Mouse (Mus musculus) myocyte (in vitro differentiated cells): ENCODE results near the gene Sap30l. TPM values are rescaled to one million over a fixed set of nuclear protein-coding genes. Genes with fewer than 3 reads are reported as not detected.

Experiments
- H3K27me3 ChIP-seq: one replicate; pipeline ENCODE4 v1.6.1; 2011; ENCODE audit not compliant: control insufficient read depth, insufficient read depth, insufficient read length
- H3K36me3 ChIP-seq: one replicate; pipeline ENCODE4 v1.6.1; 2011; ENCODE audit not compliant: control insufficient read depth, insufficient read depth
- H3K4me2 ChIP-seq: one replicate; pipeline ENCODE4 v1.6.1; 2011; ENCODE audit warnings: low read depth, control low read depth
- H3K4me3 ChIP-seq: one replicate; pipeline ENCODE4 v1.5.1; 2011; ENCODE audit warnings: mild to moderate bottlenecking, control low read depth, moderate library complexity
- H3K79me2 ChIP-seq: one replicate; pipeline ENCODE4 v1.6.1; 2011; ENCODE audit not compliant: control insufficient read depth, insufficient read depth
- H3ac ChIP-seq: one replicate; pipeline ENCODE4 v1.6.1; 2011; ENCODE audit not compliant: control insufficient read depth, insufficient read length
- CEBPB ChIP-seq: IDR thresholded peaks from 2 replicates; pipeline ENCODE4 v1.6.1; 2011; ENCODE audit warnings: mild to moderate bottlenecking, moderate library complexity; ENCODE audit not compliant: poor library complexity, insufficient read depth, severe bottlenecking
- E2F4 ChIP-seq: IDR thresholded peaks from one replicate; pipeline ENCODE4 v1.6.1; 2011; ENCODE audit warnings: mild to moderate bottlenecking, control low read depth, moderate library complexity; ENCODE audit not compliant: insufficient read depth
- MAX ChIP-seq: IDR thresholded peaks from one replicate; pipeline ENCODE4 v1.6.1; 2011; ENCODE audit warnings: low read depth, mild to moderate bottlenecking, control low read depth
- MYOD1 ChIP-seq, 3 experiments: IDR thresholded peaks; one replicate each; pipeline ENCODE4 v1.6.1; 2011; ENCODE audit warnings: control low read depth in 2 of 3, low read depth in 2 of 3, mild to moderate bottlenecking in 2 of 3, moderate library complexity in 1 of 3; ENCODE audit not compliant: insufficient read length in 2 of 3, control insufficient read depth in 1 of 3
- MYOG ChIP-seq, 3 experiments: IDR thresholded peaks; one replicate each; pipeline ENCODE4 v1.6.1; 2011; ENCODE audit warnings: control low read depth in 2 of 3, low read depth in 2 of 3, mild to moderate bottlenecking in 2 of 3; ENCODE audit not compliant: insufficient read length in 2 of 3, control insufficient read depth in 1 of 3, insufficient read depth in 1 of 3
- POLR2A ChIP-seq: IDR thresholded peaks from one replicate; pipeline ENCODE4 v1.6.1; 2011; ENCODE audit warnings: low read depth, mild to moderate bottlenecking, control low read depth, moderate library complexity; ENCODE audit not compliant: insufficient read length
- POLR2AphosphoS2 ChIP-seq: IDR thresholded peaks from one replicate; pipeline ENCODE4 v1.6.1; 2011; ENCODE audit warnings: low read depth, control low read depth; ENCODE audit not compliant: insufficient read length
- REST ChIP-seq: IDR thresholded peaks from one replicate; pipeline ENCODE4 v1.6.1; 2011; ENCODE audit warnings: mild to moderate bottlenecking, control low read depth, moderate library complexity; ENCODE audit not compliant: insufficient read depth, insufficient read length
- SRF ChIP-seq: IDR thresholded peaks from one replicate; pipeline ENCODE4 v1.6.1; 2011; ENCODE audit warnings: low read depth; ENCODE audit not compliant: control insufficient read depth, insufficient read length
- TCF12 ChIP-seq: IDR thresholded peaks from one replicate; pipeline ENCODE4 v1.6.1; 2011; ENCODE audit warnings: mild to moderate bottlenecking, control low read depth; ENCODE audit not compliant: poor library complexity, insufficient read depth, severe bottlenecking
- TCF3 ChIP-seq: IDR thresholded peaks from one replicate; pipeline ENCODE4 v1.6.1; 2011; ENCODE audit warnings: low read depth, control low read depth; ENCODE audit not compliant: insufficient read length
- USF1 ChIP-seq: IDR thresholded peaks from one replicate; pipeline ENCODE4 v1.6.1; 2011; ENCODE audit warnings: low read depth, mild to moderate bottlenecking, control low read depth, moderate library complexity
- polyA plus RNA-seq: library from polyadenylated mRNA; unstranded; fragments of >200 nt; fragmentation: generic; extraction: Trizol; gene quantifications from one replicate; pipeline ENCODE4 v1.2.1, GENCODE M21; 2012; ENCODE audit warnings: missing spikeins

Sap30l gene
- polyA plus RNA-seq, 1 experiment: 25.7 TPM

- peaks cover 37% of the 10 kb centered on the region for H3K27me3 ChIP-seq
- H3K36me3 ChIP-seq: no peaks in the 10 kb centered on the region
- no peak overlapping the region for H3K4me2 ChIP-seq
- H3ac ChIP-seq: no peak overlapping the region
- H3K4me3 ChIP-seq: no peak overlapping the region
- no peaks in the 10 kb centered on the region for H3K79me2 ChIP-seq
- no peak for TF ChIP-seq TCF12
- TF ChIP-seq SRF: no peak
- TF ChIP-seq MYOD1 (IDR thresholded peaks at IDR 0.05; ENCODE audit: control insufficient read depth in 1 of 3, insufficient read length in 2 of 3, low read depth in 2 of 3): no peak
- no peak for TF ChIP-seq CEBPB
- TF ChIP-seq E2F4: no peak
- TF ChIP-seq POLR2AphosphoS2: no peak
- no peak for TF ChIP-seq MAX
- no peak for TF ChIP-seq POLR2A
Measured at GRCm38 (mm10) chr11:57827048-57827914, 25.8 kb downstream of the Sap30l start.

- H3K4me3 ChIP-seq: no peak overlapping the region
- no peaks in the 10 kb centered on the region for H3K36me3 ChIP-seq
- H3K4me2 ChIP-seq: no peak overlapping the region
- no peaks in the 10 kb centered on the region for H3K79me2 ChIP-seq
- TF ChIP-seq TCF12 (no peak), TCF3 (no peak), MYOD1 (IDR thresholded peaks at IDR 0.05; ENCODE audit: control insufficient read depth in 1 of 3, insufficient read length in 2 of 3, low read depth in 2 of 3) (no peak), MYOG (IDR thresholded peaks at IDR 0.05; ENCODE audit: control insufficient read depth in 1 of 3, insufficient read depth in 1 of 3, insufficient read length in 2 of 3, low read depth in 2 of 3) (no peak), POLR2AphosphoS2 (no peak), CEBPB (no peak), SRF (no peak), USF1 (no peak), POLR2A (no peak), MAX (no peak)
- H3K27me3 ChIP-seq: peaks cover 37% of the 10 kb centered on the region
- H3ac ChIP-seq: no peak overlapping the region
Measured at GRCm38 (mm10) chr11:57827915-57828545, 26.6 kb downstream of the Sap30l start.

GRCm38 (mm10) chr11:57828955-57829870, 27.8 kb downstream of the Sap30l start:
- peaks cover 42% of the 10 kb centered on the region for H3K27me3 ChIP-seq
- H3K79me2 ChIP-seq: no peaks in the 10 kb centered on the region
- no peak overlapping the region for H3K4me2 ChIP-seq
- H3ac ChIP-seq: no peak overlapping the region
- no peak for TF ChIP-seq POLR2A
- no peak for TF ChIP-seq MYOD1 (IDR thresholded peaks at IDR 0.05; ENCODE audit: control insufficient read depth in 1 of 3, insufficient read length in 2 of 3, low read depth in 2 of 3)
- no peak for TF ChIP-seq MAX
- TF ChIP-seq CEBPB: no peak
- TF ChIP-seq E2F4: no peak
- no peak for TF ChIP-seq TCF12
- TF ChIP-seq SRF: no peak
- TF ChIP-seq POLR2AphosphoS2: no peak
- no peak for TF ChIP-seq REST
- no peak for TF ChIP-seq USF1
- TF ChIP-seq TCF3: no peak
- TF ChIP-seq MYOG (IDR thresholded peaks at IDR 0.05; ENCODE audit: control insufficient read depth in 1 of 3, insufficient read depth in 1 of 3, insufficient read length in 2 of 3, low read depth in 2 of 3): no peak
- H3K4me3 ChIP-seq: no peak overlapping the region
- H3K36me3 ChIP-seq: no peaks in the 10 kb centered on the region

- Histone ChIP-seq H3K4me2 (no peak overlapping the region), H3K36me3 (no peaks in the 10 kb centered on the region), H3K27me3 (peaks cover 42% of the 10 kb centered on the region), H3K4me3 (no peak overlapping the region), H3K79me2 (no peaks in the 10 kb centered on the region), H3ac (no peak overlapping the region)
- no peak for TF ChIP-seq POLR2A
Measured at GRCm38 (mm10) chr11:57829871-57830775, 28.7 kb downstream of the Sap30l start.
